Mouse (Mus musculus) liver, embryonic 14.5 days (tissue): ENCODE measurements around the gene Olfr324. TPM values are rescaled to one million over a fixed set of nuclear protein-coding genes. Genes with fewer than 3 reads are reported as not detected.

ENCODE experiments used
- ATAC-seq: fragments of 200-750 bp; cut with Nextera tagmentation; 2 replicates; pipeline ENCODE4 v1.8.0; 2017; ENCODE audit warnings: moderate number of reproducible peaks, mild to moderate bottlenecking, moderate library complexity; ENCODE audit not compliant: insufficient read depth
- DNase-seq, 3 experiments: peaks; one replicate each; pipeline ENCODE4 v3.0.0-alpha.2; 2012 to 2013; ENCODE audit warnings: low read depth in 3 of 3, low spot score in 3 of 3
- H3K27ac ChIP-seq: fragments of 300-500 bp; sonication (generic); 2 replicates; pipeline ENCODE4 v1.5.1; 2014; ENCODE audit warnings: moderate library complexity, mild to moderate bottlenecking, control low read depth, inconsistent platforms
- H3K27me3 ChIP-seq: fragments of 300-500 bp; sonication (generic); 2 replicates; pipeline ENCODE4 v1.6.1; 2014; ENCODE audit warnings: mild to moderate bottlenecking, low read length, moderate library complexity; ENCODE audit not compliant: control insufficient read depth, insufficient read depth
- H3K36me3 ChIP-seq: fragments of 300-500 bp; sonication (generic); replicated peaks from 2 replicates; pipeline ENCODE4 v1.6.1; 2014; ENCODE audit warnings: low read depth; ENCODE audit not compliant: control insufficient read depth, insufficient read depth
- H3K4me1 ChIP-seq, 2 experiments: fragments of 200-500 bp in 1 of 2; fragments of 300-500 bp in 1 of 2; sonication (generic) in 1 of 2; replicated peaks; 2 replicates each; pipeline ENCODE4 v1.6.1; 2012 to 2014; ENCODE audit warnings: antibody characterized with exemption in 1 of 2, inconsistent platforms in 1 of 2, low read length in 1 of 2; ENCODE audit not compliant: control insufficient read depth in 2 of 2, insufficient read depth in 2 of 2
- H3K4me2 ChIP-seq: fragments of 300-500 bp; sonication (generic); 2 replicates; pipeline ENCODE4 v1.6.1; 2014; ENCODE audit warnings: low read depth, mild to moderate bottlenecking, control low read depth, moderate library complexity
- H3K4me3 ChIP-seq, 2 experiments: fragments of 200-500 bp in 1 of 2; fragments of 300-500 bp in 1 of 2; sonication (generic) in 1 of 2; 2 replicates each; pipeline ENCODE4 v1.5.1; 2012 to 2014; ENCODE audit warnings: low read depth in 2 of 2, low read length in 2 of 2, mild to moderate bottlenecking in 2 of 2, control low read depth in 1 of 2, inconsistent platforms in 1 of 2, moderate library complexity in 1 of 2; ENCODE audit not compliant: insufficient read depth in 1 of 2
- H3K9ac ChIP-seq: fragments of 300-500 bp; sonication (generic); replicated peaks from 2 replicates; pipeline ENCODE4 v1.6.1; 2014; ENCODE audit warnings: mild to moderate bottlenecking, control low read depth, moderate library complexity
- H3K9me3 ChIP-seq: fragments of 300-500 bp; sonication (generic); 2 replicates; pipeline ENCODE4 v1.6.1; 2016; ENCODE audit warnings: low read length, mixed read lengths; ENCODE audit not compliant: control insufficient read depth
- CTCF ChIP-seq: IDR thresholded peaks from 2 replicates; pipeline ENCODE4 v1.5.1; 2016; ENCODE audit warnings: antibody characterized with exemption, low read depth, control low read depth
- EP300 ChIP-seq: IDR thresholded peaks from 2 replicates; pipeline ENCODE4 v1.6.1; 2016; ENCODE audit warnings: antibody characterized with exemption, low read depth
- WGBS: fragments of 180-500 bp; shearing (Covaris S2); extraction: QIAGEN DNeasy Blood & Tissue Kit; methylation state at CpG from one replicate; pipeline ENCODE4 v1.1.7; 2014; ENCODE audit not compliant: insufficient replicate concordance; 5-methylcytosine and 5-hydroxymethylcytosine counted together
- polyA plus RNA-seq, 2 experiments: library from polyadenylated mRNA; depleted of rRNA in 1 of 2; stranded (reverse) in 1 of 2; unstranded in 1 of 2; fragments of >200 nt; fragmentation: Nextera tagmentation in 1 of 2; extraction: Ambion mirVana in 1 of 2; gene quantifications; 2 replicates each; pipeline versions ENCODE4 v1.2.1 to v1.2.3; 2012 to 2014

Gene Olfr324
- not detected in 2 replicates for polyA plus RNA-seq (2012; rRNA removed)
- polyA plus RNA-seq (2014; fragmentation: Nextera tagmentation; extraction: Ambion mirVana) = not detected in 2 replicates

- Histone ChIP-seq H3K9me3 (no peaks in the 10 kb centered on the region), H3K36me3 (no peaks in the 10 kb centered on the region), H3K27me3 (no peaks in the 10 kb centered on the region), H3K9ac (no peak within 1 kb of the TSS), H3K4me2 (no peak within 1 kb of the TSS), H3K4me3 (no peak within 1 kb of the TSS), H3K4me1 (peaks cover 0 to 2% of the 10 kb centered on the region in 2 experiments; a peak in 1 of 4 replicates), H3K27ac (no peak within 1 kb of the TSS)
- no peak for TF ChIP-seq EP300
- no peak for TF ChIP-seq CTCF
- WGBS = 58% methylated on average over 6 of the region's 6 CpGs
- DNase-seq (no peak), ATAC-seq (no peak)
Measured at GRCm38 (mm10) chr11:58594814-58595213, at the start of gene Olfr324. Gene Olfr324 (plus strand): TSS chr11:58595114.

GRCm38 (mm10) chr11:58546322-58546721, 48.6 kb upstream of the Olfr324 start, which contains the start of gene Olfr329-ps:
Gene Olfr329-ps (minus strand): TSS chr11:58546422.
- DNase-seq (no peak), ATAC-seq (no peak)
- Histone ChIP-seq H3K4me1 (no peaks in the 10 kb centered on the region), H3K27ac (no peak within 1 kb of the TSS), H3K9ac (no peak within 1 kb of the TSS), H3K4me2 (no peak within 1 kb of the TSS), H3K27me3 (no peaks in the 10 kb centered on the region), H3K4me3 (no peak within 1 kb of the TSS), H3K36me3 (no peaks in the 10 kb centered on the region), H3K9me3 (no peaks in the 10 kb centered on the region)
- 63% methylated on average over 5 of the region's 5 CpGs for WGBS
- TF ChIP-seq EP300 (no peak), CTCF (no peak)

- H3K9me3 ChIP-seq = no peaks in the 10 kb centered on the region
- H3K36me3 ChIP-seq = no peaks in the 10 kb centered on the region
- H3K9ac ChIP-seq = no peak within 1 kb of the TSS
- H3K4me1 ChIP-seq = no peaks in the 10 kb centered on the region
- H3K27ac ChIP-seq = no peak within 1 kb of the TSS
- ATAC-seq = no peak
- H3K27me3 ChIP-seq = no peaks in the 10 kb centered on the region
- no peak for DNase-seq
- WGBS = 59% methylated on average over 1 of the region's 1 CpGs
- TF ChIP-seq CTCF (no peak), EP300 (no peak)
- no peak within 1 kb of the TSS for H3K4me3 ChIP-seq
- no peak within 1 kb of the TSS for H3K4me2 ChIP-seq
Measured at GRCm38 (mm10) chr11:58555536-58555935, 39.4 kb upstream of the Olfr324 start, which contains the start of gene Olfr328. Gene Olfr328 (minus strand): TSS chr11:58555636.

GRCm38 (mm10) chr11:58570405-58570804, 24.5 kb upstream of the Olfr324 start, which contains the start of gene Olfr224:
Gene Olfr224 (minus strand): TSS chr11:58570553.
- DNase-seq = no peak
- Histone ChIP-seq H3K36me3 (no peaks in the 10 kb centered on the region), H3K4me3 (no peak within 1 kb of the TSS), H3K27me3 (no peaks in the 10 kb centered on the region), H3K4me2 (no peak within 1 kb of the TSS), H3K27ac (no peak within 1 kb of the TSS), H3K9me3 (no peaks in the 10 kb centered on the region), H3K9ac (no peak within 1 kb of the TSS), H3K4me1 (no peaks in the 10 kb centered on the region)
- 66% methylated on average over 5 of the region's 5 CpGs for WGBS
- ATAC-seq = no peak
- TF ChIP-seq EP300 (no peak), CTCF (no peak)

- Histone ChIP-seq H3K27ac (no peak within 1 kb of the TSS), H3K27me3 (no peaks in the 10 kb centered on the region), H3K4me3 (no peak within 1 kb of the TSS), H3K36me3 (no peaks in the 10 kb centered on the region), H3K9me3 (no peaks in the 10 kb centered on the region), H3K9ac (no peak within 1 kb of the TSS), H3K4me2 (no peak within 1 kb of the TSS), H3K4me1 (no peaks in the 10 kb centered on the region)
- DNase-seq (no peak), ATAC-seq (no peak)
- TF ChIP-seq EP300 = no peak
- no peak for TF ChIP-seq CTCF
- 52% methylated on average over 1 of the region's 1 CpGs for WGBS
Measured at GRCm38 (mm10) chr11:58577430-58577829, 17.5 kb upstream of the Olfr324 start, which contains the start of gene Olfr325. Gene Olfr325 (plus strand): TSS chr11:58577730.
